Mouse (Mus musculus) bone marrow macrophage, adult 2 months (primary cell): ENCODE results near the gene Rassf7. TPM values are rescaled to one million over a fixed set of nuclear protein-coding genes. Genes with fewer than 3 reads are reported as not detected.
A peak's percentile ranks its signal among the peaks of the same experiment; 100 is the strongest.

ENCODE experiments used
- H3K27ac ChIP-seq: 2 replicates; pipeline ENCODE4 v1.5.1; 2012; ENCODE audit warnings: low read depth, low read length; ENCODE audit not compliant: insufficient read depth
- H3K4me1 ChIP-seq: 2 replicates; pipeline ENCODE4 v1.6.1; 2012; ENCODE audit warnings: low read length; ENCODE audit not compliant: control insufficient read depth, insufficient read depth
- H3K4me3 ChIP-seq: 2 replicates; pipeline ENCODE4 v1.5.1; 2012; ENCODE audit warnings: mild to moderate bottlenecking, low read length, moderate library complexity; ENCODE audit not compliant: insufficient read depth
- CTCF ChIP-seq: IDR thresholded peaks from 2 replicates; pipeline ENCODE4 v1.5.1; 2012; ENCODE audit warnings: low read depth, mild to moderate bottlenecking, low read length, moderate library complexity
- POLR2A ChIP-seq: IDR thresholded peaks from 2 replicates; pipeline ENCODE4 v1.6.1; 2012; ENCODE audit warnings: mild to moderate bottlenecking, low read depth, low read length, borderline replicate concordance
- polyA plus RNA-seq: library from polyadenylated mRNA; stranded (reverse); fragments of >200 nt; gene quantifications from 2 replicates; pipeline ENCODE4 v1.2.4, GENCODE M21; 2012; ENCODE audit not compliant: missing spikeins, insufficient read depth, insufficient read length

Rassf7 gene
- polyA plus RNA-seq, 1 experiment = 3.9 TPM

GRCm38 (mm10) chr7:141263640-141264039, 48.0 kb downstream of the Rassf7 start:
- no peak for TF ChIP-seq POLR2A
- no peak for TF ChIP-seq CTCF
- Histone ChIP-seq H3K4me1 (peaks cover 17% of the 10 kb centered on the region), H3K4me3 (no peak overlapping the region), H3K27ac (no peak overlapping the region)

DNA sequence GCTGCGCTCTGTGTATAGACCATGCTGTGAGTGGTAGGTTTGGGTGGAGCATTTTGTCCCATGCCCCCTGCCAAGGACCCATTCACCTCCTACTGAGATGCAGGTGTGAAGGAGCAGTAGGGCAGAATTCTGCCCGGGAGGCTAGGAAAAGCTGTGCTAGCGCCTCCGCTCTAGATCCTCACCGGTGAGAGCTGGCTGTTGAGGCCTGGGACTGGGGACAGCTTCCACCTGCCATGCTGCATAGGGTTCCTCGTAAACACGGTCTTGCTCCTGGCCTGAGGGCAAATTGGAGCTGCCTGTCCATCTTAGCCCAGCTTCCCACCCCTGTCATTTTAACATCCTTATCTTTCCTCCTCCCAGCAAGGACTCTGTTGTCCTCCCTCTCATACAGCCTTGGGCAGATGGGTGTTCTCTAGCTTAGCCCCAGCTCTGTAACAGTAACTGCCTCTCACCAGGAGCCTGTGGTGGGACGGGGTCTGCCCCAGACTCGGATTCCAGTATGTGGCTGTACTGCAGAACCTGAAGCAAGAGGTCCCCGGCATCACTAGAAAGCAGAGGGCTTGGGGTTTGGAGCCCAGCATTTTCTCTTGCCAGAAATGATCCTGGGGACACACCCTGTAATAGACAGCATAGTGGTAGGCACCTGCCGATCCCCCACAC, 48.5 kb downstream of the Rassf7 start:
- Histone ChIP-seq H3K4me3 (no peak overlapping the region), H3K27ac (no peak overlapping the region), H3K4me1 (peaks cover 18% of the 10 kb centered on the region)
- TF ChIP-seq POLR2A = no peak
- no peak for TF ChIP-seq CTCF

DNA sequence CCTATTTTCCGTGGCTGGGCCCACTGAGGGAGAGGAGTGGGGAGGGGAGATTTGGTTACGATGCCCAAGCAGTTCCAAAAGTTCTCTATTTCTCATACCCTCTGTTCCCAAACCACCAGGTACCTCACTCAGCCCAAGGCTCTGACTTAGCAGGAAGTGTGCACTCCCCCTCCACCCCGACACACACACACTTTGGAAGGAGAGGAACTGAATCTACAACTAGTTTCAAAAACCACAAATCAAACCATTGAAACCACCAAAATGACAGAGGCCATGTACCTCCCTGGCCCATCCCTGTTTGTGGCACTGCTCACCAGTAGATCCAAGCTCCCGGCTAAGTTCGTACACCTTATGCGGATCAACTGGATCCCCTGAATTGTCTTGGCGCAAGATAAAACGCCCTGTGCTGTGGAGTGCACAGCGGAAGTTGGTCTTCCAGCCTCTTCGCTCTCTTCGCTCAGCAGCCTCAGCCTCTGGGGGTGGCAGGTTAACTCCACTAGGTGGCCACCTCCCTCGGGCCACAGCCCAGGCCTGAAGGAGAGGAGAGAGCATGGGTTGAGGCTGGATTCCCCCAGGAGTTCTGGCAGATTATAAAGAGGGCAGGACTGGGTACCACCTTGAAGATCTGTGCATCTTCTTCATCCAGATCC, 49.2 kb downstream of the Rassf7 start:
- peak overlapping the region; percentile 78 for H3K4me3 ChIP-seq
- TF ChIP-seq POLR2A (no peak), CTCF (peak; percentile 35)
- H3K4me1 ChIP-seq = peaks cover 23% of the 10 kb centered on the region
- H3K27ac ChIP-seq = no peak overlapping the region

- Histone ChIP-seq H3K4me1 (peaks cover 23% of the 10 kb centered on the region), H3K27ac (no peak overlapping the region)
Observed at GRCm38 (mm10) chr7:141265411-141265738, 49.7 kb downstream of the Rassf7 start.

GRCm38 (mm10) chr7:141265739-141266561, 50.3 kb downstream of the Rassf7 start, which contains the start of gene Irf7:
TSS of gene Irf7 (minus strand) at chr7:141266481.
- no peak for TF ChIP-seq CTCF
- no peak for TF ChIP-seq POLR2A
- Histone ChIP-seq H3K4me1 (peaks cover 23% of the 10 kb centered on the region), H3K4me3 (peak within 1 kb of the TSS; percentile 78), H3K27ac (no peak within 1 kb of the TSS)

More at GRCm38 (mm10) chr7:141265411-141265738, 49.7 kb downstream of the Rassf7 start:
- no peak for TF ChIP-seq POLR2A
- no peak for TF ChIP-seq CTCF
- peak overlapping the region; percentile 78 for H3K4me3 ChIP-seq

Other genes starting within 250 kb of the Rassf7 start
- gene Ifitm1, start 248.6 kb upstream of the Rassf7 start, polyA plus RNA-seq = 31.2 and 38.0 TPM in 2 replicates
- 1,636 and 1,773 TPM in 2 replicates for gene Ifitm3, start 205.1 kb upstream of the Rassf7 start, polyA plus RNA-seq
- gene Ifitm6, start 197.9 kb upstream of the Rassf7 start, polyA plus RNA-seq = 31.9 and 45.4 TPM in 2 replicates
- gene Gm17387, start 186.7 kb upstream of the Rassf7 start, polyA plus RNA-seq = not detected in 2 replicates
- not detected in 2 replicates for gene B4galnt4, start 154.8 kb upstream of the Rassf7 start, polyA plus RNA-seq
- gene Pkp3, start 137.6 kb upstream of the Rassf7 start, polyA plus RNA-seq = not detected in 2 replicates
- 1.6 and 3.9 TPM in 2 replicates for gene Sigirr, start 115.3 kb upstream of the Rassf7 start, polyA plus RNA-seq
- not detected in 2 replicates for gene Ano9, start 98.1 kb upstream of the Rassf7 start, polyA plus RNA-seq
- 20.7 and 21.5 TPM in 2 replicates for gene Ptdss2, start 93.5 kb upstream of the Rassf7 start, polyA plus RNA-seq
- gene Rnh1, start 43.0 kb upstream of the Rassf7 start, polyA plus RNA-seq = 131 and 141 TPM in 2 replicates
- gene Hras, start 21.9 kb upstream of the Rassf7 start, polyA plus RNA-seq = 29.7 and 36.1 TPM in 2 replicates
- gene Lrrc56, start 21.7 kb upstream of the Rassf7 start, polyA plus RNA-seq = 3.4 and 4.1 TPM in 2 replicates
- 0.88 TPM in 1 of 2 replicates, not detected in the other for gene Lmntd2, start 1.8 kb upstream of the Rassf7 start, polyA plus RNA-seq
- gene Phrf1, start 12.9 kb downstream of the Rassf7 start, polyA plus RNA-seq = 36.2 and 45.2 TPM in 2 replicates
- 164 and 168 TPM in 2 replicates for gene Irf7, start 50.6 kb downstream of the Rassf7 start, polyA plus RNA-seq
- gene Cdhr5, start 60.9 kb downstream of the Rassf7 start, polyA plus RNA-seq = not detected in 2 replicates
- not detected in 2 replicates for gene Sct, start 63.3 kb downstream of the Rassf7 start, polyA plus RNA-seq
- gene Drd4, start 76.1 kb downstream of the Rassf7 start, polyA plus RNA-seq = not detected in 2 replicates
- gene Deaf1, start 111.8 kb downstream of the Rassf7 start, polyA plus RNA-seq = 27.3 and 37.4 TPM in 2 replicates
- gene Tmem80, start 111.9 kb downstream of the Rassf7 start, polyA plus RNA-seq = 29.8 and 37.8 TPM in 2 replicates
- not detected in 2 replicates for gene Eps8l2, start 123.0 kb downstream of the Rassf7 start, polyA plus RNA-seq
- 422 and 438 TPM in 2 replicates for gene Taldo1, start 176.3 kb downstream of the Rassf7 start, polyA plus RNA-seq
- gene Gatd1, start 198.3 kb downstream of the Rassf7 start, polyA plus RNA-seq = 45.8 and 50.5 TPM in 2 replicates
- gene Cend1, start 213.6 kb downstream of the Rassf7 start, polyA plus RNA-seq = not detected in 2 replicates
- gene Slc25a22, start 222.0 kb downstream of the Rassf7 start, polyA plus RNA-seq = 21.4 and 24.8 TPM in 2 replicates
- gene Pidd1, start 228.2 kb downstream of the Rassf7 start, polyA plus RNA-seq = 4.0 and 5.6 TPM in 2 replicates
- gene Rplp2, start 231.5 kb downstream of the Rassf7 start, polyA plus RNA-seq = 2,115 and 2,403 TPM in 2 replicates
- 92.9 and 94.0 TPM in 2 replicates for gene Pnpla2, start 239.3 kb downstream of the Rassf7 start, polyA plus RNA-seq
- 66.8 and 69.6 TPM in 2 replicates for gene Cracr2b, start 245.2 kb downstream of the Rassf7 start, polyA plus RNA-seq